Mouse (Mus musculus) B cell, adult 2 months (primary cell): ENCODE measurements around the gene Rab26.

ENCODE experiments used
- DNase-seq, 2 experiments: peaks; one replicate each; pipeline ENCODE4 v3.0.0; 2022

Gene Rab26

GRCm38 (mm10) chr17:24534160-24534718 lies at the start of gene Rab26:
Gene Rab26 (minus strand): TSS chr17:24534210.
- no peak for DNase-seq

- no peak for DNase-seq
Observed at GRCm38 (mm10) chr17:24580287-24580686, 46.3 kb upstream of the Rab26 start.

DNA sequence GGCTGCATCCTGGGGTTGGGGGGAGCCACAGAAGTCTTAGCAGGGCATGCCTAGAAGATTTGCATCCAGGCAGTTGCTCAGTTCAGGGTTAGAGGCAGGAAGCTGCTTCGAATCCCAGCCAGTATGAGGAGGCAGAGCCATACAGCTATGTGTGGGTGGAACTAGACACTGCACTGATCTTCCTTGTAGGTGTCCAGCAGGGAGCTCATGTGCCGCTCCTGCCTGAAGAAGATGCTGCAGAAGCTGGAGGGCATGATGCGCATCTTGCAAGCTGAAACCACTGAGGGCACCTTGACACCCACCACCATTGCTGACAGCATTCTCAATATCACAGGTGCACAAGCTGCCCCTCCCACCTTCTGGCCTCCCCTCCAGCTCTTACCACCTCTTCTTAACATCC lies 45.5 kb upstream of the Rab26 start:
- no peak for DNase-seq

- no peak for DNase-seq
Observed at GRCm38 (mm10) chr17:24573811-24574210, 39.8 kb upstream of the Rab26 start.

DNA sequence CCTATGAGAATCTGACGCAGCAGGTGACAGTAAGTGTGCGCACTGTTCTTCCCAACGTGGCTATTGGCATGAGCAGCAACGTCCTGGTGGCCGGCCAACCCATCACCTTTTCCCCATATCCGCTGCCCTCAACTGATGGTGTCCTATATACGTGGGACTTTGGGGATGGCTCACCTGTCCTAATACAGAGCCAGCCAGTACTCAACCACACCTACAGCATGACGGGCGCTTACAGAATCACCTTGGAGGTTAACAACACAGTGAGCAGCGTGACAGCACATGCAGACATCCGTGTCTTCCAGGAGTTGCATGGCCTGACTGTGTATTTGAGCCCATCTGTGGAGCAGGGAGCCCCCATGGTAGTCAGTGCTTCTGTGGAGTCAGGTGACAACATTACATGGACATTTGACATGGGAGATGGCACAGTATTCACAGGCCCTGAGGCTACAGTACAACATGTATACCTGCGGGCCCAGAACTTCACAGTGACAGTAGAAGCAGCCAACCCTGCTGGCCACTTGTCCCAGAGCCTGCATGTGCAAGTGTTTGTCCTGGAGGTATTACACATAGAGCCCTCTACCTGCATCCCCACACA lies 38.7 kb upstream of the Rab26 start:
- DNase-seq: no peak

GRCm38 (mm10) chr17:24569837-24570236 lies 35.8 kb upstream of the Rab26 start:
- DNase-seq: no peak

DNA sequence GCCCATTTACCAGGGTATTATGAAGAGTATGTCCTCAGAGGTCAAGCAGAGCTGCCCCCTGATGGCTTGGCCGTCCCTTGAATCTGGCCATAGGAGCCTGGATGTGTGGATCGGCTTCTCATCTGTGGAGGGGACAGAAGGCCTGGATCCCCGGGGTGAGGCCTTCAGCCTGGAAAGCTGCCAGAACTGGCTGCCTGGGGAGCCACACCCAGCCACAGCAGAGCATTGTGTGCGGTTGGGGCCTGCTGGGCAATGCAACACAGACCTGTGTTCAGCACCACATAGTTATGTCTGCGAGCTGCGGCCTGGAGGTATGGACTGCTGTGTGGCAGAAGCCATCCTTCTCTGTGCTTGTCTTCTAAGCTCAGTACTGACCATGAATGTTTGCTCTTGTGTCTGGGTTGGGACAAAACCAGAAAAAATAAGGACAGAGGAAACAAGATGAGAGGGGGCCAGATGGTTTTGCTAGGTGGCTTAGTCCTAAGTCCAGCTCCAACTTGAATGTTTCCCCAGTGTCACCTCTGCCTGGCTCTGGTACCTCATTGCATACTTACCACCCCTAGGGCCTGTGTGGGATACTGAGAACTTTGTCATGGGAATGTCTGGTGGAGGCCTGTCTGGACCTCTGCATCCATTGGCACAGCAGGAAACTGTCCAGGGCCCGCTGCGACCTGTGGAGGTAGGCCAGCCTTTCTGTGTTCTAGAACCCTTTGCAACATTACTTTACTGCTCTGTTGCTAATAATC lies 33.2 kb upstream of the Rab26 start:
- DNase-seq: no peak

- DNase-seq: no peak
Observed at GRCm38 (mm10) chr17:24565792-24566191, 31.8 kb upstream of the Rab26 start.

GRCm38 (mm10) chr17:24565092-24565491 lies 31.1 kb upstream of the Rab26 start:
- DNase-seq: no peak

DNA sequence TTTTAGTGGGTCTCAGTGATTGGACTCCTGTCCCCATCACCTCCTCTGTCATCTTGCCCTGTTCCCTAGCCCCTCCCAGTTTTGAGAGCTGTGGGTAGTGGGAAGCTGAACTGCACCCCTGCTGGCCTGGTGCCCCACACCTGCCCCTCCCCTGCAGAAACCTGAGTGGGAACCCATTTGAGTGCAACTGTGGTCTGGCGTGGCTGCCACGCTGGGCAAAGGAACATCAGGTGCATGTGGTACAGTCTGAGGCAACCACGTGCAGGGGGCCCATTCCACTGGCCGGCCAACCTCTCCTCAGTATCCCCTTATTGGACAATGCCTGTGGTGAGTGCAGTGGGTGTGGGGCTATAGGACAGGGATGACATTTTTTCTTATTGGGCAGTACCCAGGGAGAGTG lies 30.4 kb upstream of the Rab26 start:
- no peak for DNase-seq

GRCm38 (mm10) chr17:24563638-24564037 lies 29.6 kb upstream of the Rab26 start:
- no peak for DNase-seq

GRCm38 (mm10) chr17:24561592-24561991 lies 27.6 kb upstream of the Rab26 start:
- no peak for DNase-seq

GRCm38 (mm10) chr17:24560301-24561028 lies 26.5 kb upstream of the Rab26 start:
- DNase-seq: no peak

DNA sequence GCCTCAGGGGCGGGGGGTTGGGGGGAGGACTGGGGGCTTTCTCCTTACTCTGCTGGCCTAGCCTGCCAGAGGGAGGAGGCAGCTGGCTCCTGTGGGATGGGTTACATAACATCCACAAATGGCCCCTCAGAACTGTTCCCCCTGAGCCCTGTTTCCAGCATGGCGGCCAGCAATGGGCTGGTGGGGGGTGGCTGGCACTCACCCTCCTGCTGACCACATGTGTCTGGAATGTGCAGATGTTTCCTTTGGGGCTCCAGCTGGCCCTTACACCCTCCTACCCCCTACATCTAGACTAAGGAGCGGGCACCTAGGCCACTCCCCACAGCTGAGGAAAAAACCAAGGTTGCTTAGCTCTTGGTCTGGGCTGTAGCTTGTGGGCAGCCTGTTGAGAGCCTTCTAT lies 25.1 kb upstream of the Rab26 start:
- DNase-seq: no peak

- DNase-seq: no peak
Observed at GRCm38 (mm10) chr17:24558600-24559099, 24.6 kb upstream of the Rab26 start.

DNA sequence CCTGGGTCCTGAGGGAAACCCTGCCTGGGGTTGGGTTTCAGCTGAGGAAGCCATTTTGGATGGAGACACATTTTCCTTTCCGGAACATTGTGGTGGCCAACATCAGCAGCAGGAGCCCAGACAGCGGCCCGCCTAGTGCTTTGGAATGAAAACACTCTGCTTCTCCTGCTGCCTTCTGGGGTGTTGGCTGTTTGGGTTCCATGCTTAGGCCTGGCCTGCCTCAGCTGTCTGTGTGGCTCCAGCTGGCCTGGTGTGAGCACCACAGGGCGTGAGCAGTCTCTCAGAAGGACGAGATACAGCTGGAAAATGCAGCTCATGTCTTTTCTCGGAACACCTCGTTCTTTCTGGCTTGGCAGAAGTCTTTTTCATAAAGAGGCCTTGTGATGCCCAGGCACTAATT lies 23.1 kb upstream of the Rab26 start:
- DNase-seq: no peak

DNA sequence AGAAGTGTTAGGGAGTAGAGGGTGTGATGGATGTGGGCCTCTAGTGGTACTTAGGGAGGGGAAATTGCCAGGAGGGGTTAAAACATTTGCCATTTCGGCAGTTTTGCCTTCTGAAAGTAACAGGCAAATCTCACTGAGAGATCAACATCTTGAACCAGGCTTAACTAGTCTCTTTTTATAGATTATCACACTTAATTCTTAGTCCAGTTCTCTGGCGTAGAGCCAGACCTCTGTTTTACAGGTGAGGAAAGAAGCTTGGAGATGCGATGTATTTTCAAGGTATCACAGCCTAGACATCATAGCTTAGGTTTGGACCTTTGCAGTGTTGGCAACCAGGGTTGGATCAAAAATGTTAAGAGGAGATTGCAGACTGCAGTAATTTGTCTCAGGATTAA lies 17.0 kb upstream of the Rab26 start:
- DNase-seq: no peak

- DNase-seq: peak; percentile 69 to 72
Observed at GRCm38 (mm10) chr17:24550416-24551049, 16.5 kb upstream of the Rab26 start.

- peak; percentile 99 for DNase-seq
Observed at GRCm38 (mm10) chr17:24549618-24550415, 15.8 kb upstream of the Rab26 start, which contains the start of gene Pkd1. Gene Pkd1 (plus strand): TSS chr17:24549834.

DNA sequence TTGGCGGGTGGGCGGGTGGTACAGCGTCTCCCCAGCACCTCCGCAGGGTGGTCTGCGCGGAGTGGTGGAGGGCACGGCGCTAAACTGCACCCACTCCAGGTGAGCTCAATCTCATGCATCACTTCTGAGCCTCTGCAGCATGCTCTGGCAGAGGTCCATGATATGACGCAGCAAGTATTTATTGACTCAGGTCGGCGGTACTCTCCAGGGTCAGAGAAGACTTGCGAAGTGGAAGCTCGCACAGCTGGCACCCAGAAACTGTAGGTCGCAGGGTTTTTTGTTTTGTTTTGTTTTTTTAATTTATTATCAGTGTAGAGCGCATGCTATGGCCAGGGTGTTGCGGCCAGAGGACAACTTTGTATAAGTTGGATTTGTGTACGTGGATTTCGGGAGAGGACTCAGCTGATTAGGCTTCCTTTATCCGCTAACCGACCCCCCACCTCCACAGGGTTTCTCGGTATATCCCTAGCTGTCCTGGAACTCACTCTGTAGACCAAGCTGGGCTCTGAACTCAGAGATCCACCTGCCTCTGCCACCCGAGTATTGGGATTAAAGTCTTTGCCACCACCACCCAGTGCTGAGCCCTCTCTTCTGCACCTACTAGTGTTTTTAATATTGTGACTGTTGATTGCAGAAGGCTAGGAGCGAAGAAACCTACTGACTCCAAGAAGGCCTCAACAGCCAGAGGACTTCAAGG lies 15.1 kb upstream of the Rab26 start:
- DNase-seq: peak; percentile 58 to 60

DNA sequence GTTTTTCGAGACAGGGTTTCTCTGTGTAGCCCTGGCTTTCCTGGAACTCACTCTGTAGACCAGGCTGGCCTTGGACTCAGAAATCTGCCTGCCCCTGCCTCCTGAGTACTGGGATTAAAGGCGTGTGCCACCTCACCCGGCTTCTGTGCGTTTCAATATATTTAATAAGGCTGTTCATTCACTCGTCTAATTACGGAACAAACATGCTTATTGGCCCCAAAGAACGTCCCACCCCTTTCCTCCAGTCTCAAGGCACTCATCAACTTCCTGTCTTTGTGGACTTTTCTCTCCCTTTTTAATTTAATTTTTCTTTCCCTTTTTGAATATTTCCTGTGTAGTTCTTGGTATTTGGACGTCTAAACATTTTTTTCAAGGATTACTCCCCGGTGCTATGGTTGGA lies 14.4 kb upstream of the Rab26 start:
- peak; percentile 56 to 66 for DNase-seq
